Mouse (Mus musculus) lung, embryonic 14.5 days (tissue): ENCODE results near the gene Chst8. TPM values are rescaled to one million over a fixed set of nuclear protein-coding genes. Genes with fewer than 3 reads are reported as not detected.
A peak's percentile ranks its signal among the peaks of the same experiment; 100 is the strongest.

Experiments used
- ATAC-seq: fragments of 200-750 bp; cut with Nextera tagmentation; 2 replicates; pipeline ENCODE4 v1.8.0; 2017; ENCODE audit warnings: mild to moderate bottlenecking, moderate TSS enrichment, moderate library complexity; ENCODE audit not compliant: insufficient read depth
- DNase-seq: peaks from one replicate; pipeline ENCODE4 v3.0.0-alpha.2; 2015
- H3K27ac ChIP-seq: fragments of 300-500 bp; sonication (generic); 2 replicates; pipeline ENCODE4 v1.5.1; 2014; ENCODE audit warnings: low read depth, mild to moderate bottlenecking, moderate library complexity
- H3K27me3 ChIP-seq: fragments of 300-500 bp; sonication (generic); 2 replicates; pipeline ENCODE4 v1.6.1; 2014; ENCODE audit warnings: low read length, control low read depth; ENCODE audit not compliant: insufficient read depth
- H3K36me3 ChIP-seq: fragments of 300-500 bp; sonication (generic); 2 replicates; pipeline ENCODE4 v1.6.1; 2014; ENCODE audit warnings: control low read depth; ENCODE audit not compliant: insufficient read depth
- H3K4me1 ChIP-seq: fragments of 300-500 bp; sonication (generic); 2 replicates; pipeline ENCODE4 v1.6.1; 2014; ENCODE audit warnings: antibody characterized with exemption, control low read depth; ENCODE audit not compliant: insufficient read depth
- H3K4me2 ChIP-seq: fragments of 300-500 bp; sonication (generic); 2 replicates; pipeline ENCODE4 v1.6.1; 2014; ENCODE audit warnings: mild to moderate bottlenecking
- H3K4me3 ChIP-seq: fragments of 300-500 bp; sonication (generic); 2 replicates; pipeline ENCODE4 v1.5.1; 2014; ENCODE audit warnings: low read depth, low read length
- H3K9ac ChIP-seq: fragments of 300-500 bp; sonication (generic); 2 replicates; pipeline ENCODE4 v1.6.1; 2014
- H3K9me3 ChIP-seq: fragments of 300-500 bp; sonication (generic); 2 replicates; pipeline ENCODE4 v1.6.1; 2016; ENCODE audit warnings: low read depth, low read length, control low read depth
- CTCF ChIP-seq: IDR thresholded peaks from 2 replicates; pipeline ENCODE4 v1.5.1; 2016; ENCODE audit warnings: antibody characterized with exemption, low read depth
- WGBS: fragments of 180-500 bp; shearing (Covaris S2); extraction: QIAGEN DNeasy Blood & Tissue Kit; methylation state at CpG from one replicate; pipeline ENCODE4 v1.1.7; 2014; 5-methylcytosine and 5-hydroxymethylcytosine counted together
- polyA plus RNA-seq: library from polyadenylated mRNA; unstranded; fragments of >200 nt; fragmentation: Nextera tagmentation; extraction: Ambion mirVana; gene quantifications from 2 replicates; pipeline ENCODE4 v1.2.1, GENCODE M21; 2014

Gene Chst8
- polyA plus RNA-seq, 1 experiment from 2014 or later, result 3.6 TPM

DNA sequence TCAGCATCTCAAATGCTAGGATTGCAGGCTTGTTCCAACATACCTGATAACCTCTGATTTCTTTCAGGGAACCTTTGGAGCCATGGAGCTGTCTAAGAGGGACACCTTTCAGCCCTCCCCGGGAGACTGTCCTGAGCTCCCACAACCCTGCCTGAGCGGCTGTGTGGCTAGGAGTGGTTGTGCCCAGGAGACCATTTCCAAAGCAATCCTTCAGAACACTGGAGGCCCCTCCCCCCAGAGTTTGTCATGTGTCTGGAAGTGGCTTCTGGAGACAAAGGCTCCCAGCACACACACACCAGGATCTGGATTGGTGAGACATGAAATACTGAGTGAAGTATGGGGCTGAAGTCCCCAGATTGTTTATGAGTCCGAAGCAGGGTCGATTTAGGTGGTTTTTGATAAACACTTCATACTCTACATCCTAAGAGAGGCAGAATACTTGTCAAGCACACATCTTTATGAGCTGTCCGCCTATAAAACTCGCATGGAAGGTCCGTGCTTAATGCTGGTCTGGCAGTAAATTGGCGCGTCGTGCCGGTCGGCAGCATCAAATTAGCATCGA, 12.5 kb downstream of the Chst8 start:
- DNase-seq, result peak; percentile 80

DNA sequence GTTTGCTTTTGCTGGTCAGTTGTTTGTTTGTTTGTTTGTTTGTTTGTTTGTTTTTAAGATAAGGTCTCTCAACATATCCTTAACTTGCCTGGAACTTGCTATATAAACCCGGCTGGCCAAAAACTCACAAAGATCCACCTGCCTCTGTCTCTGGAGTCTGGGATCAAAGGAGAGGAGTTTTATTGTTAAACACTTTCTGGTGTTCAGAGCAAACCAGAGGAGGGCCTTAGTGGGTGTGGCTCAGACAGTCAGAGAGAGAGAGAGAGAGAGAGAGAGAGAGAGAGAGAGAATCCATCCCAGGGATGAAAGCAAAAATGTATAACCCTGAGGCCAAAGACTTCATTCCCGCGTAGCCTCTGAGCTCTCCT, 13.1 kb downstream of the Chst8 start:
- 13% methylated on average over 3 of the region's 3 CpGs for WGBS
- no peaks in the 10 kb centered on the region for H3K9me3 ChIP-seq
- DNase-seq, result no peak
- no peak overlapping the region for H3K4me2 ChIP-seq
- ATAC-seq, result no peak
- TF ChIP-seq CTCF, result no peak
- peaks cover 15% of the 10 kb centered on the region for H3K4me1 ChIP-seq
- no peaks in the 10 kb centered on the region for H3K27me3 ChIP-seq
- H3K9ac ChIP-seq, result no peak overlapping the region
- no peak overlapping the region for H3K4me3 ChIP-seq
- H3K36me3 ChIP-seq, result no peaks in the 10 kb centered on the region
- H3K27ac ChIP-seq, result no peak overlapping the region

More for the DNA sequence above, 12.5 kb downstream of the Chst8 start:
- Histone ChIP-seq H3K9me3 (no peaks in the 10 kb centered on the region), H3K4me1 (peaks cover 15% of the 10 kb centered on the region), H3K4me3 (no peak overlapping the region), H3K9ac (no peak overlapping the region), H3K36me3 (no peaks in the 10 kb centered on the region), H3K27me3 (no peaks in the 10 kb centered on the region), H3K27ac (no peak overlapping the region), H3K4me2 (no peak overlapping the region)
- no peak for TF ChIP-seq CTCF
- peak; percentile 79 for ATAC-seq
- 35% methylated on average over 13 of the region's 13 CpGs for WGBS

DNA sequence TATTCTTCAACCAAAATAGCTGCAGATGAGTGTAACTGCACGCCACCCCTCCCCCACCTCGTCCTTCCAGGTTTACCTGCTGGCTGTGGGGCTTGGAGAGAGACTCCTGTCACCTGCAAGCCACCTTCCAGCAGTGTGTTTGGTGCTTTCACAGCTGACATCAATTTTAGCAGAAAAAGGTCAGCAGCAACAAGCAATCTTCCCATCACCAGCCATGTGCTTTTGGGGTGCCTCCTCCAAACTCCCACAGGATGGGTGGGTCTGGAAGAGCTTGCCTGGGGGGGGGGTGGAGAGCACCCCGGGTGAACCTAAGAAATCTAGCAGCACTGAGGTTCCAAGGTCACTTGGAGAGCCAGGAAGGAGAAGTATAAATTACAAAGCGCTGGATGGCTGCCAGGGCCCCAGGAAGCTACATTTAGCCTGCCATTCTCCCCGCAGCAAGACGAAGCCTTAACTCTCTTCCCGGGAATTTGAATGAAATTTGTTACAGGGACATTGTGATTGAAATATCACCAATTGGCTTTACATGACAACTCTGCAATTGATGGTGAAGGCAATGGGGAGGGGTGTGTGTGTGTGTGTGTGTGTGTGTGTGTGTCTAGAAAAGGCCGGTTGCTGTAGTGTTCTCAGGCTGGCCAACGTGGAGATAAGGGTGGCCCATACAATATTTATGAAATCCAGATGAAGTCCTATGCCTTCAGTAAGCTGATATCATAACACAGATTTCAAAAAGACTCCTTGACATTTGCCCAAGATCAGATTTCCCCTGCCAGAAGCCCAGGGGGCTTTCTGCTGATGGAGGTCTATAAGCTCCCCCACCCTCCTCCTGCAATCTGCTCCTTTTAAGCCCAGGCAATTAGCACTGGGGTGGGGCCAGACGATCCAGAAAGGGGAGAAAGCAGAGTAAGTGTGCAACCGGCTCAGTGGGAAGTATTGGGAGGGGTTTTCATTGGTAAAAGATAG, 13.8 kb downstream of the Chst8 start:
- no peak for TF ChIP-seq CTCF
- Histone ChIP-seq H3K4me2 (peak overlapping the region; percentile 40), H3K36me3 (no peaks in the 10 kb centered on the region), H3K4me1 (peaks cover 15% of the 10 kb centered on the region), H3K9me3 (no peaks in the 10 kb centered on the region), H3K27me3 (no peaks in the 10 kb centered on the region), H3K4me3 (no peak overlapping the region), H3K9ac (no peak overlapping the region; the same call in 1 of the 2 replicates), H3K27ac (no peak overlapping the region)
- DNase-seq (peak; percentile 74), ATAC-seq (no peak)
- 2% methylated on average over 11 of the region's 11 CpGs for WGBS

DNA sequence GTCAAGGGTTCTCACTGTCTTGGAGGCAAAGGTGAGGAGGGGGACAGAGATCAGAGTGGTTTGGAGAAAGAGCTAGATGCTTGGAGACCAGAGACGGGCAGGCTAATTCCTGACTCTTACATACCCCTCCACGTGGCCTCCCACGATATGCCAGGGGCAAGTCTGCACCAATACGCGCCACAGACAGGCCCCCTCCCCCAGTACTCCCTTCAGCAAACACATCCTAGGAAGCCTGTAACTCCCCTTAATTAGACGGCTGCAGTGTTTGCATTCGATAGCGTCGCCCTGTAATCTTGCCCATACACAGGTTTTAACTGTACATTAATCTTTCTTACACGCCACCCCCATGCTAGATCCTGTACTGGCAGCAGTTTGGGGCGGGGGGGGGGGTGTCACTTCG, 14.5 kb downstream of the Chst8 start:
- ATAC-seq, result no peak
- H3K4me2 ChIP-seq, result peak overlapping the region; percentile 40
- H3K4me1 ChIP-seq, result peaks cover 15% of the 10 kb centered on the region
- no peaks in the 10 kb centered on the region for H3K9me3 ChIP-seq
- H3K36me3 ChIP-seq, result no peaks in the 10 kb centered on the region
- H3K27me3 ChIP-seq, result no peaks in the 10 kb centered on the region
- DNase-seq, result peak; percentile 11
- 3% methylated on average over 12 of the region's 12 CpGs for WGBS
- TF ChIP-seq CTCF, result no peak
- no peak overlapping the region for H3K27ac ChIP-seq
- no peak overlapping the region; the same call in 1 of the 2 replicates for H3K9ac ChIP-seq
- no peak overlapping the region for H3K4me3 ChIP-seq

DNA sequence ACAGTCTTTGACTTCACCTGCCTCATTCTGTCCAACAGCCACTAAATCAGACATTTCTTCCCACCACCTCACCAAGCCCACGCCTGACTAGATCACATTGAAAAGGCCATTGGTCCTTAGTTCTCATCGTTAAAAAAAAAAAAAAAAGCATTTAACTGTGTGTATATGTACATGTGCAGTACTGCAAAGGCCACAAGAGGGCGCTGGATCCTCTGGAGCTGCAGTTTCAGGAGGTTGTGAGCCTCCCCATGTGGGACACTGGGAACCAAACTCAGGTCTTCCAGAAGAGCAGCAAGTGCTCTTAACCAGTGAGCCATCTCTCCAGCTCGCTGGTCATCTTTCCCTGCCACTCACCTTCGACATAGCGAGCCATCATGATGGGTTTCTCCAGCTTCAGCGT, 22.1 kb downstream of the Chst8 start:
- TF ChIP-seq CTCF, result no peak
- Histone ChIP-seq H3K9ac (no peak overlapping the region), H3K27me3 (no peaks in the 10 kb centered on the region), H3K4me2 (no peak overlapping the region), H3K36me3 (no peaks in the 10 kb centered on the region), H3K27ac (no peak overlapping the region), H3K4me1 (no peaks in the 10 kb centered on the region), H3K9me3 (no peaks in the 10 kb centered on the region), H3K4me3 (no peak overlapping the region)
- WGBS, result 74% methylated on average over 7 of the region's 7 CpGs
- no peak for ATAC-seq
- DNase-seq, result no peak

DNA sequence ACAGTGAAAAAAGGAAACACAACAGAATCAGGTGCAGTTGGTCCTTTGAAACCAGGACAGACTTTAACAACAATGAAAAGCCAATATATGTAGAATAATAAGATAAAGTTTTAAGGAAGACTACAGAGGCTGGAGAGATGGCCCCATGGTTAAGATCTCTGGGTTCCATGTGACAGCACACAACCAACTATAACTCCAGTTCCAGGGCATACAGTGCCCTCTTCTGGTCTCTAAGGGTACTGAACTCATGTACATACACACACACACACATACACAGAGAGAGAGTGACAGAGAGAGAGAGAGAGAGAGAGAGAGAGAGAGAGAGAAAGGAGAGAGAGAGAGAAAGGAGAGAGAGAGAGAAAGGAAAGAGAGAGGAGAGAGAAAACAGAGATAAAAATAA, 25.3 kb downstream of the Chst8 start:
- H3K27ac ChIP-seq, result no peak overlapping the region
- H3K4me2 ChIP-seq, result no peak overlapping the region
- no peak for TF ChIP-seq CTCF
- ATAC-seq (no peak), DNase-seq (no peak)
- H3K4me3 ChIP-seq, result no peak overlapping the region
- H3K36me3 ChIP-seq, result no peaks in the 10 kb centered on the region
- H3K4me1 ChIP-seq, result no peaks in the 10 kb centered on the region
- H3K9me3 ChIP-seq, result no peaks in the 10 kb centered on the region
- H3K9ac ChIP-seq, result no peak overlapping the region
- no peaks in the 10 kb centered on the region for H3K27me3 ChIP-seq

DNA sequence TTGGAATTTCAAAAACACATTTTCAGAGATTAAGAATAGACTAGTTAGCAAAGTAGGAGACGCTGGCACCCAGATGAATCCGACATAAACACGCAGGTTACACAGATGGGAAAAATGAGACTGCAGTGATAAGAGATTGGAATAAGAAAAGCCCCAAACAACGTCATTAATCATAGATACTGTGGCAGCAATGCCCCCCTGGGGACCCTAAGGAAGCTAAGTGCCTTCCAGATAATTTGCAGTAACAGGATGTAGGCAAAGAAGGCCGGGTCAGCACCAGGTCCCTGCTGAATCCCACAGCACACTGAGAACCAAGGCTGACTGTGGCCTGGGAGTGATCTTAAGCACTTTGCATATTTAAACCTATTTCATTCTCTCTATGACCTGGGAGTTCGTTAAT, 27.5 kb downstream of the Chst8 start:
- no peak for TF ChIP-seq CTCF
- no peak overlapping the region for H3K27ac ChIP-seq
- H3K4me3 ChIP-seq, result no peak overlapping the region
- no peaks in the 10 kb centered on the region for H3K27me3 ChIP-seq
- ATAC-seq (no peak), DNase-seq (no peak)
- no peaks in the 10 kb centered on the region for H3K9me3 ChIP-seq
- H3K4me2 ChIP-seq, result no peak overlapping the region
- H3K36me3 ChIP-seq, result no peaks in the 10 kb centered on the region
- H3K4me1 ChIP-seq, result no peaks in the 10 kb centered on the region
- WGBS, result 52% methylated on average over 6 of the region's 6 CpGs
- H3K9ac ChIP-seq, result no peak overlapping the region
